Mouse (Mus musculus) brain, embryonic 14.5 days (tissue): ENCODE results near the gene Arhgef11.

Experiments
- CTCF ChIP-seq: fragments of 200-500 bp; IDR thresholded peaks from 2 replicates; pipeline ENCODE4 v1.5.1; 2012; ENCODE audit warnings: inconsistent platforms, mild to moderate bottlenecking, moderate library complexity, borderline replicate concordance; ENCODE audit not compliant: insufficient read depth, insufficient read length; ENCODE audit errors: extremely low read depth
- POLR2A ChIP-seq: fragments of 200-500 bp; IDR thresholded peaks from 2 replicates; pipeline ENCODE4 v1.6.1; 2012; ENCODE audit warnings: mild to moderate bottlenecking, inconsistent platforms, borderline replicate concordance; ENCODE audit not compliant: poor library complexity, insufficient read depth, insufficient read length, severe bottlenecking; ENCODE audit errors: extremely low read depth

GRCm38 (mm10) chr3:87748431-87748830, 131.1 kb downstream of the Arhgef11 start, which contains the start of gene Lrrc71:
- TF ChIP-seq CTCF (no peak), POLR2A (no peak)
